Mouse (Mus musculus): ENCODE measurements at regions not wholly inside any gene's neighbourhood (a gene's known extent, or its start where the extent isn't known, plus 50 kb on each side); places are given as distances from the start of the nearest gene placed in this dataset.

- in situ Hi-C loops (cut with MboI, MseI) = no loop called here
Observed at GRCm38 (mm10) chr7:61411701-61412100, 934.7 kb upstream of the Ndn start.

GRCm38 (mm10) chr7:61416558-61416957, 929.8 kb upstream of the Ndn start:
- in situ Hi-C loops (cut with MboI, MseI) = no loop called here

- in situ Hi-C loops (cut with MboI, MseI) = no loop called here
Observed at GRCm38 (mm10) chr7:61455805-61456204, 890.6 kb upstream of the Ndn start.

- in situ Hi-C loops (cut with MboI, MseI) = loop anchor here in 1 of 2 experiments (5.0 kb wide), 1 partner anchor 39 kb away; no protein-coding TSS in a partner anchor
Observed at GRCm38 (mm10) chr7:61481074-61481473, 865.3 kb upstream of the Ndn start.

GRCm38 (mm10) chr7:61514764-61515163, 831.6 kb upstream of the Ndn start:
- in situ Hi-C loops (cut with MboI, MseI) = no loop called here

- in situ Hi-C loops (cut with MboI, MseI) = no loop called here
Observed at GRCm38 (mm10) chr7:61535121-61535520, 811.2 kb upstream of the Ndn start.
